Mouse (Mus musculus): Measurements from ENCODE around the gene Nr1h2.

Nr1h2 gene

DNA sequence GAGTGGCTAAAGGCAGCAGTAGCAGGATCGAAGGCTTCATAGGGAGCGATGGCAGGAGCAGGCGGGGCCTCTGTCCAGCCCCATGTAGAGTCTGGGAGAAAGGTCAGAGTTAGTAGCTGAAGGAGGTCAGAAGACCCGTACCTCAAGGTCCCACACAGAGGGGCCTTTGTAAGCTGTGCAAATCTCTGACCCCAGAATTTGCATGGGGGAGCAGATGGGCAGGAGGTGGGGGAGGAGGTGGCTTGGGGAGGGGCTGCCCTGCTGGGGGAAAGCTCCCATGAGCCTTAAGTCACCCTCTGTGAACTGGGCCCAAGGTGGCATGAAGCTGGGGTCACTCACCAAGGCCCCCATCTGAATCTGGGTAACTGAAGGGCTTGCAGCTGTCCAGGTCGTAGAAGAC lies 24.2 kb downstream of the Nr1h2 start:
- no peak for DNase-seq (ENCODE audit: low spot score in 2 of 2)

DNA sequence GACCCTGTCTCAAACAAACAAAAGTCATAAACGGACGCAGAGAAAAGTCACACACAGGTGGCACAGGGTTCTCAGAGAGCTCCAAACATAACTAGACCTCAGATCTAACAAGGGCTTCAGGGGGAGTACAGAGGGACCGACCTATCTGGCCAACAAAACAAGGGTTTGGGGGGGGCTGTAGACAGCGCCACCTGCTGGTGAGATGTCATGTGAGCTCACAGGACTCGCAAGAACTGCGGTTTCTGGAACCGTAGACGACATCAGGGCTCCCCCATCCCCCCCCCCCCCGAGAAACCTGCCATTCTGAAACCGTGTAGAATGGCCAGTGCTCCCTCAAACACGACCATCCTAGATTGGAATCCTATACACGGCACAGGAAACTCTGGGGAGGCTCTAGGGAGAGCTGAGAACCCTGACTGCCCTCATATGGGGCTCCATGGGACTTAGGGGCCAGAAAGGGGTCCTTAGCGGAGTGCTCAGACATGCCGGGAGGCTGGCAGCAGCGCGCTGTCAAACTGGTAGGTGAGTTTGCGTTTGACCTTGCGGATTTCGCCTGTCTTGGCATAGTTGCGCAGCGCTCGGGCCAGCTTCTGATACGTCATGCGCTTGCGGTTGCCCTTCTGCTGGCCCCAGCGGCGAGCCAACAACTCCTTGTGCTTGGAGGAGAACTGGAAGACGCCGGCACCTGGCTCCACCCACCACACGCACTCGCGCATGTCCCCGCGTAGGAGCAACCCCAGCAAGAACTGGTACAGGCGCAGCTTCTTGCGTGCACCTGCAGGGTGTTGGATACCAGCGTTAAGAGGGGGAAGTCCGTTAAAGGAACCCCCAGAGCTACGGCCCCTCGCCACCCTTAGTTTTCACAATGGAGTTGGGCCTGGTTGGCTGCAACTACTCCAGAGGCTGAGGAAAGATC lies 26.0 kb downstream of the Nr1h2 start:
- peak; percentile 62 to 78 for DNase-seq (ENCODE audit: low spot score in 2 of 2)

DNA sequence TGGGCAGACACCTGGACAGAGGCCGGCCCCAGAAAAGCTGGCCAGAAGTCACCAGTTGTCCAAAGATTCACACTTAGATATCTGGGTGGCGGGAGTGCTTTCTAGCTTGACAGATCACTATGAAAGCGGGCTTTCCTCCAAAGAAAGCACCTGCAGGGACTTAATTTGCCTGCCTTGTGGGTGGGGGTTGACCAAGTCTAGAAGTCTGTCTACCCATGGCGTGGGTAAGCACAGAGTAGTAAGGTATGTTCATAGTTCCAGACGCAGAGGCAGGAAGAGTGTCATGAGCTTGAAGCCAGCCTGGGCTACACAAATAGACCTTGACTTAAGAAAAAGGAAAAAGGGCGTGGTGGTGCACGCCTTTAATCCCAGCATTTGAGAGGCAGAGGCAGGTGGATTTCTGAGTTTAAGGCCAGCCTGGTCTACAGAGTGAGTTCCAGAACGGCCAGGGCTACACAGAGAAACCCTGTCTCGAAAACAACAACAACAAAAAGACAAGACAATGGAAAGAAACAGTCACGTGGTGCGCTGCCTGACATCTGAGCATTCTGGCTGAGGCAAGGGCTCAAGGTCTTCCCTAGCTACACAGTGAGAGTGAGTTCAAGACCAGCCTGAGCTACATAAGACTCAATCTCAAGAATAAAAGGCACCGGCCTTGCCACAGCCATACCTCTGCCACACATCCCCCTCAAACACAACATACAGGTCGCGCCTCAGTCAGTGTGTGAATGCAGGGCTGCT lies 27.2 kb downstream of the Nr1h2 start:
- no peak for DNase-seq (ENCODE audit: low spot score in 2 of 2)

DNA sequence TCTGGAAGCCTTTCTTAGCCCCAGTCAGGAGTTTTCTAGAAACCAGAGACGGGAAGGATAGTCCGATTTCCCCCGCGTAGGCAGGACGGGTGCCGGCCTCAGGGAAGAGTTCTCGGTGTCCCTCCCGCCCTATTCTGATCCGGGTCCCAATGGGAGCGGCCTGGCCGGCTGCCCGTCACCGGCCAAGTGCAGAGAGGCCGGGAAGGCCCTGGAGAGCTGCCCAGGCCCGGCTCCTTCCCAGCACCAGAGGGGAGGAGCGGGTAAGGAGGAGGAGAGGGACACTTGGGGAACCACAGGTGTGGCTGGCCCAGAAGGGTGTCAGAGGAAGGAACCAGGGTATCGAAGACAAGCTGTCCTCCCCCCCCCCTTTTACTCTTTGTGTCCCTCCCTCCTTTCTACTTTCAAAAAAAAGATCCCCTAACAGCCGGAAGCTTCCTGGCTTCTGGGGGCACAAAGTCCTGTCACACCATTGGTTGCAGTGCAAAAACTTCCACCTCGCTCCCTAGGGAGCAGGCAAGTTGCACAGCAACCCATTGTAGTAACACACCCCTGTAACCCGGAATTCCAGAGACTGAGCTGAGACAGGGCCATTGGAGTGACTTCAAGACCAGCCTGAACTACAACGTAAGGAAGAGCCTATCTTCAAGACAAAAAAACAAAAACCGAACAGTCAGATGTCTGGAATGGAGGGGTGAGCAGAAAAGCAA lies 28.5 kb downstream of the Nr1h2 start:
- no peak for DNase-seq (ENCODE audit: low spot score in 2 of 2)

DNA sequence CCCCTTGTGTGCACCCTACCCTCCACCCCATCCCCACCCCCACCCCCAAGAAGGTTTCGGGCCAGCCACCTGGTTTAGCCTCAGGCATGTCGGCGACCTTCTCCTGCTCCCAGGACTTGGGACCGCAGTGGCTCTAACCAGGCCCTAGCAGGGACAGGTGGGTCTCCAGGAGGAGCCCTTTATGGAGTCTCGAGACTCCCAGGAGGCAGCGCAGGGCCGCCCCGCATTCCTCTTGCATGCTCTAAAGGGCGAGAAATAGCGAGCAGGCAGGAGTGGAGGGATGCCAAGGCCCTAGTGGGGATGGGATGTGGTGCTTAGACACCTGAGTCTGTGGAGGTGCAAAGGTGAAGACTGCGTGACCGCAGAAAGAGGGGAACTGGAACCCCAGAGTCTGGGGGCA lies 29.2 kb downstream of the Nr1h2 start, which contains the start of gene Mybpc2:
Mybpc2 (minus strand) TSS at position 155 of the 400 bp plus-strand sequence.
- DNase-seq (ENCODE audit: low spot score in 2 of 2) = no peak

DNA sequence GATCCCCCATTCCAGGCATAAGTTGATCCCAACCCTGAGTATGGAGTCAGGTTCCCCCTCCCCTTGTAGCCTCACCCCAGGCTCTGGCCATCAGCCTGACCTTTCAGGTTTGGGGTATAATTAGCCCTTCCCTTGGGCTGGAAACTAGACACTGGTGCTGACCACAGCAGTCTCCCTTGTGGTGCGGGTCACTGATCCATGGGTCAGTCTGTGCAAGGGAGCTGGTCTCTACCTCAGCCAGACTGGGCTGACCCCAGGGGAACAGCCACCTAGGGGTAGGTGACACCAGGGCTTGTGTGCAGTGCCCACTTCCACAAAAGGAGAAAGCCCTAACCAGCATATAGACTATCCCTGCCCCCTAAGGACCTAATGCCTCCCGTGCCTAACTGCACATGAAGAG lies 30.7 kb downstream of the Nr1h2 start:
- no peak for DNase-seq (ENCODE audit: low spot score in 2 of 2)

DNA sequence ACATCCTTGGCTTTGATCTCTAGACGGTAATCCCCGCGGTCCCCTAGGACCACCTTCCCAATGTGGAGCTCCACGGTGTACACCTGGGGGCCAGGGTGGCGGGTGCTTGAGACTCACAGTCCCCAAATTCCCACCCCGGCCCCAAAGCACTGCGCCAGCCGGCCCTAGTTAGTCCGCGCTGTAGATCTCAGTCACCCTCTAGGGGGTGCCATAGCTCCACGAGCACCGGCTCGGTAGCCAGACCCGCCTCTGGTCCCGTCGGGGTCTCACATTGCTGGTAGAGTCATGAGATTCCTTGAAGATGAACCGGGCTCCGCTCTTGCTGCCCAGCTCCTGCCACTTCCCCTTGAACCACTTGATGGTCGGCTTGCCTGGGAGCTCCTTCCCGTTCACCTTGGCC lies 32.0 kb downstream of the Nr1h2 start:
- no peak for DNase-seq (ENCODE audit: low spot score in 2 of 2)

DNA sequence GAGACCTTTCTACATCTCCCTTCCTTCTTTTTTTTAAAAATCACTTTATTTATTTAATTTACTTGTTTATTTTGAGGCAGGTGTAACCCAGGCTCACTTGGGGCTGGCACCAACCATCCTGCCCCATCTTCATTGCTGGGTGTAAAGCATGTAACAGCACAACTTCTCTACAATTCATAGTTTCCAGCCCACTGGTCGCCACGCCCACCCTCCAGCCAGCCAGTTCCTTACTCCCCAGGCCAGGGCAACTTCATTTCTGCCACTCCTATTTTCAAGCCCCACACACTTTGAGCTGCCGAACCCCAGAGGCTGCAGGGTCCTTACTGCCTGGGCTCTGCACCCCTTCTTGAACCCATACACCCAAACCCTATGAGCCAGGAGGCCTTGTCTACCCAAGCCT lies 32.8 kb downstream of the Nr1h2 start:
- DNase-seq (ENCODE audit: low spot score in 2 of 2) = no peak

DNA sequence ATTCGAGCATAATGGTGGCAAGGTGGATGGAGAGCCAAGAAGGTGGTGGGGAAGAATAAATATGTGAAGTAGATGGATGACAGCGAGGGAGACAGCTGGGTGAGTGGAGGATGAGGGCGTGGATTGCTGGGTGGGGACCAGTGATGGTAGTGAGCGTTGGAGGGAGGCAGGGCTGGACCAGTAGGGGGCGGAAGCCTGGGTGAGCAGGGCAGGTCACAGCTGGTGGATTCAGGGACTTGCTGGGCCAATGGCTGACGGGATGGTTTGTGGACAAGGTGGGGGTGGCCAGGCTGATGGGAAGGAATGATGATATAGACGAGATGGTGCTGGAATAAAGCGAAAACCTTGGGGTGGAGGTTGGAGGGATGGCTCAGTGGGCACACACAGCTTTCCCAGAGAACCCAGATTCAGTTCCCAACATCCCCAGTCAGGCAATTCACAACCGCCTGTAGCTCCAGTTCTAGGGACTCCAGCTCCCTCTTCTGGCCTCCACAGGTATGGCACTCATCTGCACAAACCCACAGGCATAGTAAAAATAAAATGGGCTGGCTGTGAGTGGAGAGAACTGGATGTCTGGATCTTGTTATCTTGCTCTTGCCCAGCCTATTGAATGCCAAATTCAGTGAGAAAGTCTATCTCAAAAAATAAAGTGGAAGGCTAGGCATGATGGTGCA lies 34.4 kb downstream of the Nr1h2 start:
- no peak for DNase-seq (ENCODE audit: low spot score in 2 of 2)

DNA sequence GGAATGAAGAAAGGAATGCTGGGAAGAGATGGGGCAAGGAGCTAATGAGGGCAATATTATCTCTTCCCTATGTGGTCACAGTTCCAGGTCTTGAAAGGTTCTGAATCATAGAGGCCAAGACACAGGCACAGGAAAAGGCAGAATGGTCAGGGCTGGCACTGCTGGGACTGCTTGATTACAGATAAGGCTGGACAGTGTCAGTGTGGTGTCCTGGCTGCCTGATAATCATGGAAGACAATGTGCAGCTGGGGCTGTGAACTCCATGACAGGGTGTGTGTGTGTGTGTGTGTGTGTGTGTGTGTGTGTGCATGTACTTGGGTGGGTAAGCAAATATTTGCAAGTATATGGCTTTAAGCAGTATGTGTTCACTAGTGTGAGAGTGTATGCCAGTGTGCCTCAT lies 46.3 kb downstream of the Nr1h2 start:
- DNase-seq (ENCODE audit: low spot score in 2 of 2) = no peak

DNA sequence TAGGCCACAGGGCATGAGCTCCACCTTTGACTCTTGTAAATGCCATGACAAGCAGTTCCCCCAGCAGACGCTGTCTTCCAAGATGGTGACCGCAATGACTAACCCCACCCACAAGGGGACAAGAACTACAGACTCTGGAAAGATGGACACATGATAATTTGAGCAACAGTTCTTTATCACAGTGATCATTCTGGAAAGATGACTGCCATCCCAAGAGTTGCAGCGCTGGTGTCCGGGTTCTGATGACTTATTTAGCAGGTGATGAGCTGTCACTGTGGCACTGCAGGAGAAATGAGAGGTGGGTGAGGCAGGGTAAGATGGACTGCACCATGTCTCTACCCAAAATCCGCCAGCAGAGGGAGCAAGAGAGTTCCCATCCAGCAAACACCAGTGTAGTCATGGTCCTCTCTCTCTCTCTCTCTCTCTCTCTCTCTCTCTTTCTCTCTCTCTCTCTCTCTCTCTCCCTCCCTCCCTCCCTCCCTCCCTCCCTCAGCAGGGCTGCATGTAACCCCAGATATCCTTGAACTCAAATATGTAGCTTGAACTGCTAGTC lies 52.1 kb downstream of the Nr1h2 start:
- DNase-seq (ENCODE audit: low spot score in 2 of 2) = no peak

DNA sequence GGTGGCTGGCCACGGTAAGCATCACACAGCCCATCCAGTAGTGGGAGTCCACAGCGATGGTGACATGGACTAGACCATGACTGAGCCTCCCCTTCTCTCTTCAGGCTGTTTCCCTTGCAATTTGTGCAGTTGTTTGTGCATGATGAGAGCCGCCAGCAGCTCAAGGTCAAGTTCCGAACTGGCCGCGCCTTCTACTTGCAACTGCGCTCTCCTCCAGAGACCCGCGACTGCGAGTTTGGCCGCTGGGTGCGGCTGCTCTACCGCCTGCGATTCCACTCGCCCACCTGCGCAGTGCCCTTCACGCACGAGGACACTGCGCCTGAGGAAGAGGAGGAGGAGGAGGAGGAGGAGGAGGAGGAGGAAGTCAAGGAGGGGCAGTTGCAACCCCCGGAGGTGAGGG lies 53.7 kb downstream of the Nr1h2 start:
- no peak for DNase-seq (ENCODE audit: low spot score in 2 of 2)
